Mouse (Mus musculus): ENCODE data around the gene Ccdc189.
"Not testable (repeated sequence)": the region's sequence is repeated elsewhere in the genome, so short reads cannot be mapped to it uniquely, and the experiment has no call there.

The Ccdc189 gene

GRCm38 (mm10) chr7:127588011-127588871, at the start of gene Ccdc189, which contains the start of gene Rnf40:
Gene Ccdc189 (minus strand): TSS chr7:127588595.
Gene Rnf40 (plus strand): TSS chr7:127588767.
- peak; percentile 93 to 96 for DNase-seq (ENCODE audit: low spot score in 2 of 2)

- DNase-seq (ENCODE audit: low spot score in 2 of 2): peak; percentile 50 to 68
Observed at GRCm38 (mm10) chr7:127636963-127637362, 48.6 kb upstream of the Ccdc189 start.

GRCm38 (mm10) chr7:127631416-127631815, 43.0 kb upstream of the Ccdc189 start:
- no peak for DNase-seq (ENCODE audit: low spot score in 2 of 2)

- DNase-seq (ENCODE audit: low spot score in 2 of 2): no peak
Observed at GRCm38 (mm10) chr7:127628646-127629045, 40.3 kb upstream of the Ccdc189 start.

- DNase-seq (ENCODE audit: low spot score in 2 of 2): no peak
Observed at GRCm38 (mm10) chr7:127626471-127626870, 38.1 kb upstream of the Ccdc189 start.

GRCm38 (mm10) chr7:127626039-127626438, 37.6 kb upstream of the Ccdc189 start:
- no peak for DNase-seq (ENCODE audit: low spot score in 2 of 2)

GRCm38 (mm10) chr7:127618402-127618801, 30.0 kb upstream of the Ccdc189 start:
- not testable (repeated sequence) for DNase-seq (ENCODE audit: low spot score in 2 of 2)

- no peak for DNase-seq (ENCODE audit: low spot score in 2 of 2)
Observed at GRCm38 (mm10) chr7:127617962-127618361, 29.6 kb upstream of the Ccdc189 start.

GRCm38 (mm10) chr7:127616881-127617280, 28.5 kb upstream of the Ccdc189 start:
- no peak for DNase-seq (ENCODE audit: low spot score in 2 of 2)

GRCm38 (mm10) chr7:127616336-127616735, 27.9 kb upstream of the Ccdc189 start:
- DNase-seq (ENCODE audit: low spot score in 2 of 2): no peak

- DNase-seq (ENCODE audit: low spot score in 2 of 2): peak; percentile 75 to 79
Observed at GRCm38 (mm10) chr7:127614891-127615843, 26.8 kb upstream of the Ccdc189 start, which contains the start of gene Zfp629. Gene Zfp629 (minus strand): TSS chr7:127615797.

- no peak for DNase-seq (ENCODE audit: low spot score in 2 of 2)
Observed at GRCm38 (mm10) chr7:127614511-127614890, 26.1 kb upstream of the Ccdc189 start.

- DNase-seq (ENCODE audit: low spot score in 2 of 2): no peak
Observed at GRCm38 (mm10) chr7:127614091-127614490, 25.7 kb upstream of the Ccdc189 start.

- DNase-seq (ENCODE audit: low spot score in 2 of 2): no peak
Observed at GRCm38 (mm10) chr7:127613501-127613900, 25.1 kb upstream of the Ccdc189 start.

GRCm38 (mm10) chr7:127611561-127611960, 23.2 kb upstream of the Ccdc189 start:
- DNase-seq (ENCODE audit: low spot score in 2 of 2): no peak

GRCm38 (mm10) chr7:127611011-127611410, 22.6 kb upstream of the Ccdc189 start:
- DNase-seq (ENCODE audit: low spot score in 2 of 2): no peak

- DNase-seq (ENCODE audit: low spot score in 2 of 2): no peak
Observed at GRCm38 (mm10) chr7:127607150-127607549, 18.8 kb upstream of the Ccdc189 start.

GRCm38 (mm10) chr7:127604256-127604655, 15.9 kb upstream of the Ccdc189 start:
- no peak for DNase-seq (ENCODE audit: low spot score in 2 of 2)

- DNase-seq (ENCODE audit: low spot score in 2 of 2): no peak
Observed at GRCm38 (mm10) chr7:127602903-127603302, 14.5 kb upstream of the Ccdc189 start.

- no peak for DNase-seq (ENCODE audit: low spot score in 2 of 2)
Observed at GRCm38 (mm10) chr7:127601735-127602134, 13.3 kb upstream of the Ccdc189 start.

GRCm38 (mm10) chr7:127600612-127601011, 12.2 kb upstream of the Ccdc189 start:
- DNase-seq (ENCODE audit: low spot score in 2 of 2): no peak

GRCm38 (mm10) chr7:127596747-127597146, 8.4 kb upstream of the Ccdc189 start:
- no peak for DNase-seq (ENCODE audit: low spot score in 2 of 2)
